9 mouse cellular contexts compared by ENCODE assay signal in the genomic region with DNA sequence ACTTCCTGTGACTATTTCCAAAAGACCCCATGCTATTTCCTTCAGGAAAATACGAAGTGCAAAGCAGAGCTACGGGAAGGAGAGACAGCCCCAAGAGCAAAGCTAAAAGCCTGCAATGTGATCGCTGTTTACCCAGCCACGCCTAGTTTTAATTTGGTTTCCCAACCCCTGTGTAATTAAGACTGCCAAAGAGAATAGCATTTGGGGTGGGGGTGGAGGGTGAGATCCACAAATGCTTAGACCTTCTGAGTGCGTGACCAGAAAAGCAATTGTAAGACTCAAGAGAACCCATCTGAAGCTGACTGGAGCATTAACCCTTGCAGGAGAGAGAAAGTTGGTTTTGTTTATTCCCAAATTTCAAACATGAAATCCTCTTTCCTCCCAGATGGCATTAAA.
DNase-seq lines count a peak whose midpoint lies in the region; ATAC-seq and TF ChIP-seq lines count a peak whose summit lies in the region.
"Had no signal": no experiment of that assay in that cellular context is flagged by ENCODE, and none has a peak within 500 bp of the region (broad histone marks: within the 10 kb centered on the region; RNA-seq: fewer than 3 reads in every experiment).

No protein-coding gene starts in this region.

- intact Hi-C loops in left cerebral cortex, adult 2 months (cut with DNase I): no loop called here
- intact Hi-C loops in left cerebral cortex, postnatal 14 days (cut with DNase I): no loop called here
- intact Hi-C loops in left cerebral cortex, postnatal 36 days (cut with DNase I): no loop called here

- H3K36me3 ChIP-seq in limb, embryonic 11.5 days (ENCODE audit: control insufficient read depth, insufficient read depth, low read length): no peaks in the 10 kb centered on the region

- no peak for TF ChIP-seq CTCF in left cerebral cortex, adult 2 months (IDR thresholded peaks at IDR 0.05)
- no peak for TF ChIP-seq CTCF in embryonic fibroblast, embryonic 13.5 days (IDR thresholded peaks at IDR 0.05; ENCODE audit: borderline replicate concordance, insufficient read depth, low read length)
- no peak for TF ChIP-seq CTCF in olfactory bulb, adult 2 months (IDR thresholded peaks at IDR 0.05; ENCODE audit: insufficient read depth, low read depth, low read length)

- H3K27ac ChIP-seq in left cerebral cortex, adult 2 months: peak overlapping the region; percentile 24
- peak overlapping the region; percentile 100 for H3K27ac ChIP-seq in embryonic fibroblast, embryonic 13.5 days (ENCODE audit: insufficient read depth, low read length)
- no peak overlapping the region for H3K27ac ChIP-seq in limb, embryonic 11.5 days (replicated peaks; ENCODE audit: low read depth, low read length)
- peak overlapping the region; percentile 49; the same call in 1 of the 2 replicates for H3K27ac ChIP-seq in olfactory bulb, adult 2 months (ENCODE audit: insufficient read depth, low read depth, low read length)

- H3K9me3 ChIP-seq in limb, embryonic 11.5 days (ENCODE audit: control insufficient read depth, low read length): no peaks in the 10 kb centered on the region

- no peaks in the 10 kb centered on the region for H3K27me3 ChIP-seq in limb, embryonic 11.5 days (ENCODE audit: control insufficient read depth, insufficient read depth, low read length)

- peaks cover 12% of the 10 kb centered on the region for H3K4me1 ChIP-seq in embryonic fibroblast, embryonic 13.5 days (ENCODE audit: control insufficient read depth, insufficient read depth, low read length)
- peaks cover 15% of the 10 kb centered on the region for H3K4me1 ChIP-seq in limb, embryonic 11.5 days (ENCODE audit: control insufficient read depth, insufficient read depth, low read length)
- peaks cover 44% of the 10 kb centered on the region for H3K4me1 ChIP-seq in olfactory bulb, adult 2 months (ENCODE audit: control insufficient read depth, insufficient read depth, low read length)

- no peak overlapping the region for H3K4me3 ChIP-seq in left cerebral cortex, adult 2 months
- no peak overlapping the region for H3K4me3 ChIP-seq in embryonic fibroblast, embryonic 13.5 days (ENCODE audit: insufficient read depth, low read length)
- H3K4me3 ChIP-seq in limb, embryonic 11.5 days (ENCODE audit: low read depth, low read length): no peak overlapping the region
- 0 out of 2 replicates have a peak overlapping the region, but pooled peaks have one; percentile 8 for H3K4me3 ChIP-seq in olfactory bulb, adult 2 months (ENCODE audit: insufficient read depth, low read depth, low read length)

- 20% methylated on average over 5 of the region's 5 CpGs for WGBS in limb, embryonic 11.5 days
- 8% methylated on average over 5 of the region's 5 CpGs for WGBS in olfactory bulb, adult 2 months

- H3K9ac ChIP-seq in limb, embryonic 11.5 days (ENCODE audit: low read length): no peak overlapping the region

- no peak for ATAC-seq in limb, embryonic 11.5 days (ENCODE audit: insufficient number of reproducible peaks, low FRiP score, low TSS enrichment, low read depth)

- no peak for DNase-seq in left cerebral cortex, adult 2 months (ENCODE audit: extremely low spot score in 1 of 2, low spot score in 2 of 2)
- DNase-seq in left cerebral cortex, postnatal 14 days (ENCODE audit: low spot score in 2 of 2): no peak
- DNase-seq in limb, embryonic 11.5 days (ENCODE audit: low spot score): no peak
- no peak for DNase-seq in left cerebral cortex, postnatal 36 days (ENCODE audit: low spot score in 2 of 2)
- DNase-seq in left cerebral cortex, adult 9 months (ENCODE audit: low spot score in 2 of 2): no peak
- no peak for DNase-seq in kidney, adult 8-10 months
- DNase-seq: cerebellum, postnatal 25 days had no signal

- peak; percentile 35; the same call in 1 of the 2 replicates for TF ChIP-seq POLR2A in embryonic fibroblast, embryonic 13.5 days (IDR thresholded peaks at IDR 0.05; ENCODE audit: low read depth, low read length)
- TF ChIP-seq POLR2A in olfactory bulb, adult 2 months (IDR thresholded peaks at IDR 0.05; ENCODE audit: insufficient read depth, low read depth, low read length): no peak

- H3K4me2 ChIP-seq in limb, embryonic 11.5 days (ENCODE audit: low read depth, severe bottlenecking): peak overlapping the region; percentile 48
